Mouse (Mus musculus): ENCODE results near the gene Ide. TPM values are rescaled to one million over a fixed set of nuclear protein-coding genes. Genes with fewer than 3 reads are reported as not detected.

Gene Ide
- total and polyA plus RNA-seq, 3 experiments = 32.6 to 87.5 (median 76.8) TPM

DNA sequence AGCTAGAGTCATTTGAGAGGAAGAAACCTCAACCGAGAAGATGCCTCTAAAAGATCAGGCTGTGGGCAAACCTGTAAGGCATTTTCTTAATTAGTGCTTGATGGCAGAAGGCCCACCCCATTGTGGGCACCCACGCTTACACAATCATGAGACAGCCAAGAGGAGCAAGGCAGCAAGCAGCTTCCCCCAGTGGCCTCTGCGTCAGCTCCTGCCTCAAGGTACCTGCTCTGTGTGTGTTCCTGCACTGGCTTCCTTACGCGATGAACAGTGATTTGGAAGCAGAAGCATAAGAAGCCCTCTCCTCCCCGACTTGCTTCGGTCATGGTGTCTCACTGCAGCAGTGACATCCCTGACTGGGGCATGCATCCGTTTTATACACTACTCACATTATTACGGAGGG is 62.1 kb downstream of the Ide start:
- no peak overlapping the region for H3K4me3 ChIP-seq (ENCODE audit: control insufficient read depth in 1 of 2, insufficient read depth in 1 of 2, low read depth in 2 of 2, low read length in 2 of 2)
- no peaks in the 10 kb centered on the region for H3K27me3 ChIP-seq (ENCODE audit: control insufficient read depth in 1 of 2, insufficient read depth in 2 of 2, low read length in 2 of 2)
- H3K27ac ChIP-seq (ENCODE audit: control insufficient read depth, low read depth, low read length) = no peak overlapping the region
- DNase-seq (ENCODE audit: low read depth, low spot score) = no peak
- peaks cover 0 to 3% of the 10 kb centered on the region in 2 experiments; a peak in 1 of 4 replicates for H3K36me3 ChIP-seq (ENCODE audit: control insufficient read depth in 1 of 2, insufficient read depth in 2 of 2, low read length in 2 of 2)
- no peak overlapping the region for H3K9ac ChIP-seq (ENCODE audit: control insufficient read depth, low read depth, low read length, poor library complexity, severe bottlenecking)
- no peak for TF ChIP-seq SMC3 (IDR thresholded peaks at IDR 0.05; ENCODE audit: low read depth, low read length)
- no peak for TF ChIP-seq POLR2AphosphoS5 (IDR thresholded peaks at IDR 0.05; ENCODE audit: borderline replicate concordance, low read depth, low read length)
- no peak for TF ChIP-seq MYB (IDR thresholded peaks at IDR 0.05; ENCODE audit: low read depth, low read length)
- no peak for TF ChIP-seq E2F4 (IDR thresholded peaks at IDR 0.05; ENCODE audit: borderline replicate concordance, low read depth, low read length)
- TF ChIP-seq GATA1 (IDR thresholded peaks at IDR 0.05; ENCODE audit: low read depth, low read length) = no peak
- no peak for TF ChIP-seq POLR2A (IDR thresholded peaks at IDR 0.05; ENCODE audit: control insufficient read depth in 1 of 2, insufficient read depth in 1 of 2, low read depth in 1 of 2, low read length in 2 of 2, poor library complexity in 1 of 2)
- TF ChIP-seq TAL1 (IDR thresholded peaks at IDR 0.05; ENCODE audit: low read length) = no peak
- no peak for TF ChIP-seq NRF1 (IDR thresholded peaks at IDR 0.05; ENCODE audit: insufficient read depth, low read depth, low read length, poor library complexity, severe bottlenecking)
- TF ChIP-seq MEF2A (IDR thresholded peaks at IDR 0.05; ENCODE audit: extremely low read depth, insufficient replicate concordance, low read depth, low read length, poor library complexity, severe bottlenecking) = no peak
- TF ChIP-seq ZC3H11A (IDR thresholded peaks at IDR 0.05; ENCODE audit: low read depth, low read length) = no peak
- no peak for TF ChIP-seq NELFE (IDR thresholded peaks at IDR 0.05; ENCODE audit: low read depth, low read length)
- no peak for TF ChIP-seq KAT2A (conservative IDR thresholded peaks at IDR 0.05; ENCODE audit: low read depth, low read length)
- no peak for TF ChIP-seq JUND (IDR thresholded peaks at IDR 0.05; ENCODE audit: low read depth, low read length)
- no peak for TF ChIP-seq RAD21 (IDR thresholded peaks at IDR 0.05; ENCODE audit: low read depth, low read length)
- TF ChIP-seq EP300 (IDR thresholded peaks at IDR 0.05; ENCODE audit: low read depth in 1 of 2, low read length in 2 of 2) = no peak
- no peak for TF ChIP-seq UBTF (IDR thresholded peaks at IDR 0.05; ENCODE audit: borderline replicate concordance, insufficient read depth, low read depth, low read length)
- no peaks in the 10 kb centered on the region for H3K4me1 ChIP-seq (ENCODE audit: control insufficient read depth in 1 of 2, insufficient read depth in 2 of 2, low read length in 2 of 2)
- no peaks in the 10 kb centered on the region for H3K79me2 ChIP-seq (ENCODE audit: control insufficient read depth, insufficient read depth, low read length, poor library complexity)
- H3K9me3 ChIP-seq (replicated peaks; ENCODE audit: insufficient read depth, low read length) = no peaks in the 10 kb centered on the region

DNA sequence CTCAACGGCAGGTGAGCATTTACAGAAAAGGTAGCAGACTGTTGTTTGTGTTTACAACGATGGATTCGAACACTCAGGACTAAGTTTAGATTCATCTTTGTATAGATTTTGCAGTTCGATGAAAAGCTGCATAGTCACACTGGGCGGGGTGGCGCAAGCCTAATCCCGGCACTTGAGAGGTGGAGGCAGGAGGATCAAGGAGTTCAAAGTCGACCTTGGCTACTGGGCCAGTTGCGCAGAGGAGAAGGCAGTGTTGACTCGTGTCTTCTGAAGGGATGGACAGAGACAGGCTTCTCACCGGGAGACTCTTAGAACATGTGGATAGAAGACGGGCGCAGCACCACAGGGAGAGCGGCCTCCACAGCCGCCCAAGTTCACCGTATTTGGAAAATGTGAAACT is 68.5 kb downstream of the Ide start:
- DNase-seq (ENCODE audit: low read depth, low spot score) = no peak
- H3K9ac ChIP-seq (ENCODE audit: control insufficient read depth, low read depth, low read length, poor library complexity, severe bottlenecking) = no peak overlapping the region
- no peak overlapping the region for H3K4me3 ChIP-seq (ENCODE audit: control insufficient read depth in 1 of 2, insufficient read depth in 1 of 2, low read depth in 2 of 2, low read length in 2 of 2)
- H3K4me1 ChIP-seq (ENCODE audit: control insufficient read depth in 1 of 2, insufficient read depth in 2 of 2, low read length in 2 of 2) = no peaks in the 10 kb centered on the region
- 0 out of 4 replicates have a peak, but pooled peaks cover 0 to 1% of the 10 kb centered on the region in 2 experiments for H3K36me3 ChIP-seq (ENCODE audit: control insufficient read depth in 1 of 2, insufficient read depth in 2 of 2, low read length in 2 of 2)
- TF ChIP-seq MAZ (IDR thresholded peaks at IDR 0.05; ENCODE audit: low read depth, low read length) = no peak
- no peak for TF ChIP-seq USF2 (IDR thresholded peaks at IDR 0.05; ENCODE audit: borderline replicate concordance in 1 of 2, insufficient read depth in 1 of 2, low read depth in 1 of 2, low read length in 2 of 2)
- TF ChIP-seq POLR2AphosphoS2 (IDR thresholded peaks at IDR 0.05; ENCODE audit: low read length) = no peak
- no peak for TF ChIP-seq CHD1 (IDR thresholded peaks at IDR 0.05; ENCODE audit: low read depth, low read length)
- TF ChIP-seq ETS1 (IDR thresholded peaks at IDR 0.05; ENCODE audit: low read depth, low read length) = no peak
- TF ChIP-seq ZKSCAN1 (IDR thresholded peaks at IDR 0.05; ENCODE audit: low read depth, low read length) = no peak
- no peak for TF ChIP-seq USF1 (IDR thresholded peaks at IDR 0.05; ENCODE audit: low read depth, low read length)
- no peak for TF ChIP-seq MAFK (IDR thresholded peaks at IDR 0.05; ENCODE audit: borderline replicate concordance, low read depth, low read length)
- TF ChIP-seq NELFE (IDR thresholded peaks at IDR 0.05; ENCODE audit: low read depth, low read length) = no peak
- no peak for TF ChIP-seq KAT2A (conservative IDR thresholded peaks at IDR 0.05; ENCODE audit: low read depth, low read length)
- no peak for TF ChIP-seq NRF1 (IDR thresholded peaks at IDR 0.05; ENCODE audit: insufficient read depth, low read depth, low read length, poor library complexity, severe bottlenecking)
- no peak for TF ChIP-seq MYB (IDR thresholded peaks at IDR 0.05; ENCODE audit: low read depth, low read length)
- TF ChIP-seq MXI1 (IDR thresholded peaks at IDR 0.05; ENCODE audit: low read depth, low read length) = no peak
- TF ChIP-seq GATA1 (IDR thresholded peaks at IDR 0.05; ENCODE audit: low read depth, low read length) = no peak
- no peak for TF ChIP-seq JUND (IDR thresholded peaks at IDR 0.05; ENCODE audit: low read depth, low read length)
- no peak for TF ChIP-seq ZMIZ1 (IDR thresholded peaks at IDR 0.05; ENCODE audit: low read depth, low read length)
- TF ChIP-seq HCFC1 (IDR thresholded peaks at IDR 0.05; ENCODE audit: low read depth, low read length) = no peak
- H3K9me3 ChIP-seq (replicated peaks; ENCODE audit: insufficient read depth, low read length) = no peaks in the 10 kb centered on the region
- H3K27ac ChIP-seq (ENCODE audit: control insufficient read depth, low read depth, low read length) = no peak overlapping the region
- no peaks in the 10 kb centered on the region for H3K27me3 ChIP-seq (ENCODE audit: control insufficient read depth in 1 of 2, insufficient read depth in 2 of 2, low read length in 2 of 2)
- H3K79me2 ChIP-seq (ENCODE audit: control insufficient read depth, insufficient read depth, low read length, poor library complexity) = no peaks in the 10 kb centered on the region
